Mouse (Mus musculus) cerebellum, adult (tissue): ENCODE measurements around the gene Acot11.

ENCODE experiments used
- ATAC-seq: cut with Nextera tagmentation; 2 replicates; pipeline ENCODE4 v1.9.2; 2017; ENCODE audit warnings: mild to moderate bottlenecking, moderate library complexity, mixed read lengths; ENCODE audit not compliant: insufficient number of reproducible peaks, low FRiP score, low TSS enrichment

Gene Acot11

GRCm38 (mm10) chr4:106804910-106805274, at the start of gene Acot11:
Acot11 (minus strand) TSS chr4:106804998.
- ATAC-seq = 0 out of 2 replicates have a peak, but pooled peaks have one; percentile 10

- no peak for ATAC-seq
Observed at GRCm38 (mm10) chr4:106848290-106849092, 43.7 kb upstream of the Acot11 start.

- no peak; the same call in 1 of the 2 replicates for ATAC-seq
Observed at GRCm38 (mm10) chr4:106847591-106848289, 42.9 kb upstream of the Acot11 start.

- ATAC-seq = no peak
Observed at GRCm38 (mm10) chr4:106842561-106842960, 37.8 kb upstream of the Acot11 start.

- no peak for ATAC-seq
Observed at GRCm38 (mm10) chr4:106841856-106842255, 37.1 kb upstream of the Acot11 start.

- no peak for ATAC-seq
Observed at GRCm38 (mm10) chr4:106841303-106841702, 36.5 kb upstream of the Acot11 start.

- ATAC-seq = no peak
Observed at GRCm38 (mm10) chr4:106840651-106841145, 35.9 kb upstream of the Acot11 start.

- peak; percentile 33; the same call in 1 of the 2 replicates for ATAC-seq
Observed at GRCm38 (mm10) chr4:106839964-106840611, 35.3 kb upstream of the Acot11 start.

- peak; percentile 34 for ATAC-seq
Observed at GRCm38 (mm10) chr4:106839254-106839834, 34.5 kb upstream of the Acot11 start.

- peak; percentile 75 for ATAC-seq
Observed at GRCm38 (mm10) chr4:106838548-106839253, 33.9 kb upstream of the Acot11 start.

GRCm38 (mm10) chr4:106837964-106838363, 33.2 kb upstream of the Acot11 start:
- no peak for ATAC-seq

- no peak for ATAC-seq
Observed at GRCm38 (mm10) chr4:106837425-106837824, 32.6 kb upstream of the Acot11 start.

- no peak for ATAC-seq
Observed at GRCm38 (mm10) chr4:106830545-106831112, 25.8 kb upstream of the Acot11 start.

- ATAC-seq = peak; percentile 73
Observed at GRCm38 (mm10) chr4:106827738-106828361, 23.1 kb upstream of the Acot11 start.

GRCm38 (mm10) chr4:106825229-106825628, 20.4 kb upstream of the Acot11 start:
- ATAC-seq = no peak

- ATAC-seq = no peak
Observed at GRCm38 (mm10) chr4:106819404-106819803, 14.6 kb upstream of the Acot11 start.

GRCm38 (mm10) chr4:106818332-106818731, 13.5 kb upstream of the Acot11 start:
- no peak for ATAC-seq

- no peak for ATAC-seq
Observed at GRCm38 (mm10) chr4:106817017-106817416, 12.2 kb upstream of the Acot11 start.
